Mouse (Mus musculus) heart, postnatal 25 days (tissue): ENCODE data around the gene Tars2. TPM values are rescaled to one million over a fixed set of nuclear protein-coding genes. Genes with fewer than 3 reads are reported as not detected.
"Not testable (repeated sequence)": the region's sequence is repeated elsewhere in the genome, so short reads cannot be mapped to it uniquely, and the experiment has no call there.

ENCODE experiments used
- DNase-seq: peaks from one replicate; pipeline ENCODE4 v3.0.0; 2022; ENCODE audit warnings: low spot score
- intact Hi-C: fragments of 180-260 bp; cut with DNase I; formaldehyde crosslinking; loops from one replicate; pipeline ENCODE4 v1.15.1; 2025
- total RNA-seq, 2 experiments: library from RNA; stranded (reverse); gene quantifications; 2 replicates each; pipeline ENCODE4 v1.2.3; 2021

Gene Tars2
- total RNA-seq, result 10 to 100 TPM; 46.6 to 49.4 TPM

GRCm38 (mm10) chr3:95760106-95760505 lies at the start of gene Tars2:
Tars2 (minus strand) TSS chr3:95760206.
- DNase-seq, result no peak
- intact Hi-C loops, result no loop called here

DNA sequence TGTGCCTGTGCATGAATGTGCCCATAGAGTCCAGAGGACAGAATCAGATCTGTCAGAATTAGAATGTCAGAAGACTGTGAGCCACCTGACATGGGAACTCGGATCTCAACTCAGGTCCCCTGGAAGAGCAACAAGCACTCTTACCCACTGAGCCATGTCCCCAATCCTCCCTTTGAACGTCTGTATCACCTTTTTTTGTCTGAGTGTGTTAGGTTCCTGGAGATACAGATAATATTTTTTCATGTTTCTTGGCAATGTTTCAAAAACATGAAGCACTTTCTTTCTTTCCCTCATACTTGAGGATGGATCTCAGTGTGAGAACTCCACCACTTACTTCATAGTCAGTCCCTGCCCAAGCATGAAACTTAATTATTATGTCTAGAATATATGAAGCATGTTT lies 48.4 kb upstream of the Tars2 start:
- intact Hi-C loops, result no loop called here
- no peak for DNase-seq

DNA sequence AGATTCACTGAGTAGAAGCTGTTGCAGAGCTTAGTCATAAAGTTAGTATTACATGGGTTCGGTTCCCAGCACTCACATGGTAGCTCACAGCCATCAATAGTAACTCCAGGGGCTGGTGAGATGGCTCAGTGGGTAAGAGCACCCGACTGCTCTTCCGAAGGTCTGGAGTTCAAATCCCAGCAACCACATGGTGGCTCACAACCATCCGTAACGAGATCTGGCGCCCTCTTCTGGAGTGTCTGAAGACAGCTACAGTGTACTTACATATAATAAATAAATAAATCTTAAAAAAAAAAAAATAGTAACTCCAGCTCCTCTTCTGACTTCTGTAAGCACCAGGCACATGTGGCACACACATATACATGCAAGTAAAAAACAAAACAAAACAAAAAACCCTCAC lies 47.6 kb upstream of the Tars2 start:
- DNase-seq, intact Hi-C loops: not testable (repeated sequence)

DNA sequence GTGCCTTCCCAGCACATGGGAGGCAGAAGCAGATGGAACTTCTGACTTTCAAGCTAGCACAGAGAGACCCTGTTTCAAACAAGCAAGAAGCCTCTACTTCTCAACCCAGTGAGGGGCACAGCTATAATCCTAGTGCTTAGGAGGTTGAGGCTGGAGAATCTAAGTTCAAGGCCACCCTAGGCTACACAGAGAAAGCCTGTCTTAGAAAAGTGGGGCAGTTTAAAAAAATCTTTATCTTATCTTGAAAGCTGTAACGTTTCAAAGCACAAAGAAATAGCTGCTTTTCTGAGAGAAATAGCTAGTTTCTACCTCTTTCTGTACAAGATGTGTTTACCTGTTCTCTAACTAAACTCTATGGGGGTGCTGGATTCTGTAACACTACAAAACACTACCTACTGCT lies 46.7 kb upstream of the Tars2 start:
- DNase-seq, result no peak
- intact Hi-C loops, result no loop called here

DNA sequence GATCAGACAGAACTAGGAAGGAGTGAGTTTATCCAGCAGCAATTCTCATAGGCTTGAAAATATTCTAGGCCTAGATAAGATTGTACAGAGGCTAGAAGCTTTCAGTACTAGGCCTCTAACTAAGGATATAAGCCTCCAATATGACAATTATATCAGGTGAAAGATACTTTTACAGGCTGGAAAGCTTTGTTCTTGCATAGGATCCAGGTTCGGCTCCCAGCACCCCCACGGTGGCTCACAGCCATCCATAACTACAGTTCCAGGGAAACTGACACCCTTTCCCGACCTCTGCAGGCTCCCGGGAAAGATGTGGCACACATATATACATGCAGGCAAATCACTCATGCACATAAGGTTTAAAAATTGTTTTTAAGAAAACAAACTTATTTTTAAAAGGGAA lies 43.8 kb upstream of the Tars2 start:
- DNase-seq, result no peak
- intact Hi-C loops, result no loop called here

DNA sequence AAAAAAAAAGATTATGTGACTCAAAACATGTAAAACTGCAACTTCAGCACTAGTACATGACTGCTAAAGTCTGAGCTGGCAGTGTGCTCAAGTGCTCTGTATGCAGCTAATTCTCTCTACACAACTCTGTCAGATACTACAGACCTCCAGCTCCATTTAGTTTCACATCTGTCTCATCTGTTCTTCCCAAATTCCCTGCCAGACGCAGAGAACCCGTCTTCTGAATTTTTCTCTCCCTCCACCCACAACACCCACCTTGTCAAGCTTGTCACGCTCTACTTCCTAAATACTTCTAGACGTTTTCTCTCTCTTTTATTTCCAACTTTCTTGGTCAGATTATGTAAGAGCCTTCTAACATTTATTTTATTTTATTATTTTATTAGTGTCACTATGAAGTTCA lies 38.8 kb upstream of the Tars2 start:
- intact Hi-C loops, result no loop called here
- DNase-seq, result no peak

DNA sequence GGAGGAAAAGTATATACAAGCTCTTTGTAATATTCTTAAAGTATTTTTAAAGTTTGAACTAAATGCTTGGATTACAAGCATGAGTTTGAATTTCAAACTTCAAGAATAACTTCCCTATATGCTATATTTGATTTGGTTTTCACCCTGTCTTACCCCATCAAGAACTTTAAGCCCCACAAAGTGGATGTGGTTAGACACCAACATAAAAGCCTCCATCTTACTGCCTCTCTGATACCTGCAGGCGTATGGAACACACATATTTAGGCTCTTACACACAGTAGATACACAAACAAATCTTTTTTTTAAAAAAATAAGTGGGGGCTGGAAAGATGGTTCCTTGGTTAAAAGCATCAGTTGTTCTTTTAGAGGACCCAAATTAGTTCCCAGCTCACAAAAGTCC lies 34.3 kb upstream of the Tars2 start:
- DNase-seq, result no peak
- intact Hi-C loops, result no loop called here

DNA sequence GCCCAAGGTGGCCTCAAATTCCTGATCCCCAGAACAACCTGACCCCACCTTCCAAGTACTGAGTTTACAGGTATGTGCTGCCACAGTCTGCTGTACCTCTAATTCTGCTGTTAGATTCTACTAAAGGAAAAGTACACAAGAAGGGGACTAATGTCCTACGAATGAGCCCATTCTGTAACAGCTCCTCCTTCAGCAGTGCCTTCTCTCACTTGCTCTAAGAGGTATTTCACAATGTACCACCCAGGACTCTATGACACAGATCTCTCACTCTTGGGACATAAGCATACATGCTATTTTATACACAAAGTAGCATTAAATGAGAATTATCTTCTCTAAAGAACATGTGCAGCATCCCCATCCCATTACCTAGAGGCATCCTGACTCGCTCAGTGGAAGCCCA lies 33.7 kb upstream of the Tars2 start:
- no peak for DNase-seq
- intact Hi-C loops, result no loop called here

DNA sequence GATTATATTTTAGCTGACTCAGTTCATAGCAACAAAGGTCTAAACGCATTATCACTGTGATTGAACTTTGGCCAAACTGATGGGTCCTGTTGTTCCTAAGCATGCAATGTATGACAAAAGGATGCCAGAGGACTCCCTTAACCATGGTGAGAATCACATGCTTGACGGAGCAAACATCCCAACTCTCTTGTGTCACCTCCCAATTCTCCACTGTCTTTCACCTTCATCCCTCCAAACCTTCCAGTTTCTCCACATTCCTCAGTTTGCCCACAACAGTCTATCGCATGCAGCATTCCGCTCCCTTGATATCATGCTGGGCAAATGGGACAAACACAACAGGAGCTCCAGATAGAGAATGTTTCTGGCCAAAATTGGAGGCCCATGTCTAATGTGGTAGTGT lies 25.5 kb upstream of the Tars2 start:
- DNase-seq, result no peak
- intact Hi-C loops, result no loop called here

DNA sequence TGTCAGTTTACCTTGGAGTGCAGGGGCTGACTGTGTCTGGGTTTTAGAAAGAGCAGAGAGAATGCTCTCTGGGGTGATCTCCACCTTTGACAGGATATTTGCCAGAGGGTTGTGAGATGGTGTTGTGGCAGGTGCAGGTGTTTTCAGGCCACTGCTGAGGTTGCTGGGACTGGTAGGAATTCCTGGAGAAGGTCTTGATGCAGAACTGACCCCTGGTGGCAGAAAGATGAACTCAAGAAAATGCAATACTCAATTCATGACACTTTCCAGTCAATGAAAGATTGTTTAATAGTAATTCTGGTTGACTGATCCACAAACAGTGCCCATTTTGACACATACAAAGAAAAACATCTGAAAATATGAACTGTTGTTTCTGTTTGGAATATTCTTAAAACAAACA lies 12.0 kb upstream of the Tars2 start:
- DNase-seq, result no peak
- intact Hi-C loops, result loop anchor here (1.0 to 5.0 kb wide), 4 partner anchors 70 to 255 kb away; no protein-coding TSS in a partner anchor

DNA sequence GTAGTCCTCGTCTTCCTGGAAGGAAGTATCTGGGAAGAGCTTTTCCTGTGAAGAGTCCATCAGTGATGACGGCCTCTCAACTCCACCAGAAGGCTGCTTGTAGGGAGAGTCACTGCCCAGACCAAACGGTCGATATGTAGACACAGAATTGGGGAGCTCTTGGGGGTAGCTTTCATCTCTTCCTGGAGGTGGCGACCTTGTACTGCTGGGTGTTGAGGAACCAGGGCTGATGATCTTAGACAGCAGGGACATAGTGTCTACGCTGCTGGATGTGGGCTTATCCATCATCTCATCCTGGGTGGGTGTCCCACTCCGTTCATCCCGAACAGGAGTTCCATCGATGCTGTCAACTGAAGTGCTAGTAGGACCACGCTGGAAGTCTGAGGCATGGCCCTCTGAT lies 5.5 kb upstream of the Tars2 start:
- no peak for DNase-seq
- intact Hi-C loops, result no loop called here

- intact Hi-C loops, result no loop called here
- DNase-seq, result no peak
These were observed 3.8 kb upstream of the Tars2 start for GRCm38 (mm10) chr3:95763811-95764210.

GRCm38 (mm10) chr3:95762961-95763360 lies 3.0 kb upstream of the Tars2 start:
- DNase-seq, result no peak
- intact Hi-C loops, result no loop called here

- intact Hi-C loops, result no loop called here
- no peak for DNase-seq
These were observed 1.8 kb upstream of the Tars2 start for GRCm38 (mm10) chr3:95761771-95762170.

DNA sequence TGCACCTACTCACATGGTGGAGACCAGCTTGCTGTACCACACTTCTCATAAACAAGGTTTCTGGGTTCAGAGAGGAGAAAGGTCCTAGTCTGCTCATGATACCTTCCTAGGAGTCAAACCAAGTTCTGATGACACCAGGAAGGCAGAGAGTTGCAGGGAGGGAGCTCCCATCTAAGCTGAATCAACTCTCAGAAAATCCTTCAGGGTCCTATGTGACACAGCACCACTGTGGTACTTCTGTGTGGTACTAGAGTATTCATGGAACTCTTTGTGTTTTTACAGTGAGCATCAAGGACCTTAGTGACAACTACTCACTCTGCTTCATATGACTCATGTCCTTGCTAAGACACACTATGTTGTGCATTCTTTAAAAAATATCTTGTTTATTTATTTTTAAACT lies 650 bp upstream of the Tars2 start:
- no peak for DNase-seq
- intact Hi-C loops, result no loop called here

- intact Hi-C loops, result loop anchor here (5.0 kb wide), 2 partner anchors 126 to 141 kb away; no protein-coding TSS in a partner anchor
- DNase-seq, result no peak
These were observed 1.4 kb downstream of the Tars2 start for GRCm38 (mm10) chr3:95758467-95759218.

GRCm38 (mm10) chr3:95756808-95757207 lies 3.2 kb downstream of the Tars2 start:
- DNase-seq, result no peak
- intact Hi-C loops, result loop anchor here (5.0 kb wide), 2 partner anchors 125 to 140 kb away; no protein-coding TSS in a partner anchor

DNA sequence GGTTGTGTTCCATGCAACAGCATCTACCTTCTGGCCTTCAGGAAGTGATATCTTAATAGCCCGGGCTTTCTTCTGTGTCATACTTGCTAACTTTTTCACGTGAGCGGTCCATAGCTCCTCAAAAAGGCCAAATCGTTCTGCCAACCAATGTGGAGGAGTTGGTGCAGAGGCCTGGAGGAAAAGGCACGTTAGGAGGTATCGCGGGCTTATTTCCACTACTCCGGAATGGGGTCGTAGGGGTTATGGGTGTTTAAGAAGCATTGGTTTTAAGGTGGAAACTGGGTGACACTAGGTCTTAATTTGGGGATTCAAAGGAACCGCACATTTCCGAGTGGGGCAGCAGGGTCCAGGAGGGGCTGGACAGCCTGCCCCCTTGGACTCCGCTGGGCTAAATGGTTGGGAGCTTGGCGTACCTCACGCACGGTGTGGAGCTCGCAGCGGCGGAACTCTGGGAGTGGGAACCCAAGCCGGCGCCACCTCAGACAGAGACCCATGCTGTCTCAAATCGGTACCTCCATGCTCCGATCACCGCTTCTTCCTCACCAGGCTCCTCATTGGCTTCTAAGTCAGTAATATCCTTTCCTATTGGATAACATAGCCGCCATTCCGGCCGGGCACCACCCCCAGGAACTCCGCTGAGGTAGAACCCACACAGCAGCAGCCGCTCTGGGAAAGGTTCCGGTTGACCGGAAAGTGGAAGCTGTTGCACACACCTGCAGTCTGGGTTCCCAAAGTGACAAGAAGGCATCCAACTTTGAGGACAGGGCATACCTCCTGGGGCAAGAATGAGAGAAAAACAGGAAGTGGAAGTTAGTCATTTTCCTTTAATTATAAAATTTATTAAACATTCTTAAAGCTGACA lies 5.4 kb downstream of the Tars2 start:
- DNase-seq, result peak; percentile 90
- intact Hi-C loops, result loop anchor here (5.0 kb wide), 2 partner anchors 122 to 137 kb away; no protein-coding TSS in a partner anchor

DNA sequence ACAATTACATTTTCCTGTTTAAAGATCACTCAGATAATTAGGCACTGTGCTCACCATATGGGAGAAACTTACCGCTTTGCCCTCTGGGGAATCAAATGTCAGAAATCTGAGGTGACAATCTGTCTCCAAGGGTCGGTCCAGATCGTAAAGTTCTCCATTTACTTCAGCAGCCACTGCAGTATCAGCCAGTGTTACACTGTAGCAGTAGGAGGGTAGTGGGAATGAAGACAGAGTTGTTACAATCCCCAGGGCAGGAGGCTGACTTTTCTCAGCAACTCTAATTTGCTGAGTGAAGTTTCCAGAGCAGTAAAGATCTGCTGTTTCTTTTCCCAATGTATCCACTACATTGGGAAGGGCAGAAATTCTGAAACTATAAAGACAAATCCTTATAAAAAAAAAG lies 7.1 kb downstream of the Tars2 start:
- DNase-seq, result no peak
- intact Hi-C loops, result no loop called here

DNA sequence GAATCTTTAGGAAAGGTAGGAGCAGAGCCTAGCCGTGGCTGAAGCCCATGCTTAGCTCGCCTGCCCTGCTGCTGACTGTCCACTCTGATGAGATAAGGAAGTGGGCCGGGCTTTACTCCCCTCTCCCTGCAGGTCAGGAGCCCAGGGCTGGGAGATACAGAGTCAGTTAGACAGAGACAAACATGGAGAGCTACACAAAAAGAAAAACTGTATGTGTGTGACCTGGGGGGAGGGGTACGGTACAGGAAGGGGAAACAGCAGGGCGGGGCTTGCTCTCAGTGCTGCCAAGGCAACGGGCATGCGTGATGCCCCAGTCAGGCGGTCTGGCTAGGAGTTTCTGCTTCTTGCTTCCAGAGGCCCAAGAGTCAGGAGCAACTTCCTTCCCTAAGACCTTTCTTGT lies 19.6 kb downstream of the Tars2 start:
- DNase-seq, result no peak
- intact Hi-C loops, result no loop called here
